Mouse (Mus musculus): ENCODE measurements around the gene Cnp. TPM values are rescaled to one million over a fixed set of nuclear protein-coding genes. Genes with fewer than 3 reads are reported as not detected.

The Cnp gene
- polyA plus RNA-seq, 1 experiment = 10.2 TPM

GRCm38 (mm10) chr11:100626701-100627195 is 52.0 kb downstream of the Cnp start:
- Histone ChIP-seq H3K79me2 (ENCODE audit: control insufficient read depth, insufficient read depth) (peaks cover 14% of the 10 kb centered on the region), H3K79me3 (ENCODE audit: low read depth) (peaks cover 3% of the 10 kb centered on the region), H3ac (ENCODE audit: control insufficient read depth, insufficient read length, low read depth) (no peak overlapping the region), H3K36me3 (ENCODE audit: control insufficient read depth, insufficient read depth) (peaks cover 17% of the 10 kb centered on the region), H3K27me3 (ENCODE audit: control insufficient read depth, insufficient read depth, insufficient read length) (no peaks in the 10 kb centered on the region), H3K4me3 (ENCODE audit: insufficient read depth, poor library complexity, severe bottlenecking) (no peak overlapping the region)
- peak; percentile 80 for TF ChIP-seq CTCF (IDR thresholded peaks at IDR 0.05; ENCODE audit: control insufficient read depth, insufficient read depth, insufficient read length)
- no peak for TF ChIP-seq MYOD1 (IDR thresholded peaks at IDR 0.05; ENCODE audit: control insufficient read depth, insufficient read length, low read depth)
- no peak for TF ChIP-seq USF1 (IDR thresholded peaks at IDR 0.05; ENCODE audit: low read depth)

- Histone ChIP-seq H3K79me2 (ENCODE audit: control insufficient read depth, insufficient read depth) (peaks cover 12% of the 10 kb centered on the region), H3K27me3 (ENCODE audit: control insufficient read depth, insufficient read depth, insufficient read length) (peaks cover 10% of the 10 kb centered on the region), H3ac (ENCODE audit: control insufficient read depth, insufficient read length, low read depth) (no peak overlapping the region), H3K4me3 (ENCODE audit: insufficient read depth, poor library complexity, severe bottlenecking) (no peak overlapping the region), H3K36me3 (ENCODE audit: control insufficient read depth, insufficient read depth) (peaks cover 17% of the 10 kb centered on the region), H3K79me3 (ENCODE audit: low read depth) (no peaks in the 10 kb centered on the region)
- no peak for TF ChIP-seq CTCF (IDR thresholded peaks at IDR 0.05; ENCODE audit: control insufficient read depth, insufficient read depth, insufficient read length)
- no peak for TF ChIP-seq FOSL1 (IDR thresholded peaks at IDR 0.05; ENCODE audit: insufficient read depth, low read length, poor library complexity, severe bottlenecking)
- no peak for TF ChIP-seq MAX (IDR thresholded peaks at IDR 0.05)
- no peak for TF ChIP-seq MYOG (IDR thresholded peaks at IDR 0.05; ENCODE audit: control insufficient read depth, extremely low read depth, insufficient read length)
- no peak for TF ChIP-seq USF1 (IDR thresholded peaks at IDR 0.05; ENCODE audit: low read depth)
- no peak for TF ChIP-seq MYOD1 (IDR thresholded peaks at IDR 0.05; ENCODE audit: control insufficient read depth, insufficient read length, low read depth)
Observed at GRCm38 (mm10) chr11:100628056-100628455, 53.4 kb downstream of the Cnp start.

DNA sequence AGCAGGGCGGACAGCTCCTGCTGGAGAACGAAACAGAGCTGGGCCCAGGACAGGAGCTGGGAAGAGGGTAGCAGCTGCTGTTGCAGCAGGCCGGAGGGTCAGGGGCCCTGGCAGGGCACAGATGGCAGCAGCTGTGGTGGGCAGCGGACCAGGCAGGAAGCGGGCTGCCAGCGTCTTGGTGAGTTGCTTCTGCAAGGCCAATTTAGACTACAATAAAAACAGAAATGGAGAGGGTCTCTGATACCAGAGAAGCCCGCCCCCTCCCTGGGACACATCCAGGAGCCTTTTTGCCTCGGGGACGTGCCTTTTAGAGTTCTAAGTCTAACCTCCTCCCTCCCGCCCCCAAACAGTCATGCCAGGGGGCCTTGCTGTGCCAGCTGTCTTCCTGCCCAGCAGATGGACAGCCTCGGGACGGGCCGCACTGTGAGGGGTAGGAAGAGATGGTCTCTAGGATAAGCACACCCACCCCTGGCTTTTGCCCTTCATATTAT is 54.2 kb downstream of the Cnp start:
- TF ChIP-seq MYOG (IDR thresholded peaks at IDR 0.05; ENCODE audit: control insufficient read depth, extremely low read depth, insufficient read length) (no peak), USF1 (IDR thresholded peaks at IDR 0.05; ENCODE audit: low read depth) (no peak), MYOD1 (IDR thresholded peaks at IDR 0.05; ENCODE audit: control insufficient read depth, insufficient read length, low read depth) (no peak)
- Histone ChIP-seq H3K36me3 (ENCODE audit: control insufficient read depth, insufficient read depth) (peaks cover 17% of the 10 kb centered on the region), H3K27me3 (ENCODE audit: control insufficient read depth, insufficient read depth, insufficient read length) (peaks cover 12% of the 10 kb centered on the region), H3K79me3 (ENCODE audit: low read depth) (no peaks in the 10 kb centered on the region), H3K79me2 (ENCODE audit: control insufficient read depth, insufficient read depth) (peaks cover 4% of the 10 kb centered on the region), H3K4me3 (ENCODE audit: insufficient read depth, poor library complexity, severe bottlenecking) (no peak overlapping the region), H3ac (ENCODE audit: control insufficient read depth, insufficient read length, low read depth) (no peak overlapping the region)

DNA sequence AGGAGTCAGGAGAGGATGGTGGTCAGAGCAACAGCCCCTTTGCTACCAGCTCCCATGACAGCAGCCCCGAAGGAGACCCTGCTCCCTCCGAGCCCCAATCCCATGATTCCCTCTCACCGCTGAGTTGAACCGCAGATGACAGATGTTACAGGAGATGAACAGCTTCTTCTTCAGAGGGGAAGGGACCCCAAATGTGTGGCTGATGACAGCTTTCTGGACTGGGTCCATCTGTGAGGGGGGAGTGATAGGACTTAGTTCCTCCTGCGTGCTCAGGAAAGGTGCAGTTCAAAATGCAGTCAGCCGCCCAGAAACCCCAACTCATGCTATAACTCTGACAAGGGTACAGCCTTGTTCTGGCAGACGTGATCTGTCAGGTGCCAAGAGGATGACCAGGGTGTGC is 59.8 kb downstream of the Cnp start:
- no peaks in the 10 kb centered on the region for H3K79me3 ChIP-seq (ENCODE audit: low read depth)
- no peak overlapping the region for H3ac ChIP-seq (ENCODE audit: control insufficient read depth, insufficient read length, low read depth)
- no peaks in the 10 kb centered on the region for H3K36me3 ChIP-seq (ENCODE audit: control insufficient read depth, insufficient read depth)
- no peaks in the 10 kb centered on the region for H3K79me2 ChIP-seq (ENCODE audit: control insufficient read depth, insufficient read depth)
- H3K27me3 ChIP-seq (ENCODE audit: control insufficient read depth, insufficient read depth, insufficient read length) = peaks cover 53% of the 10 kb centered on the region
- no peak overlapping the region for H3K4me3 ChIP-seq (ENCODE audit: insufficient read depth, poor library complexity, severe bottlenecking)
- TF ChIP-seq MAX (IDR thresholded peaks at IDR 0.05) (no peak), MYOD1 (IDR thresholded peaks at IDR 0.05; ENCODE audit: control insufficient read depth, insufficient read length, low read depth) (no peak), MYOG (IDR thresholded peaks at IDR 0.05; ENCODE audit: control insufficient read depth, extremely low read depth, insufficient read length) (no peak), CEBPB (IDR thresholded peaks at IDR 0.05; ENCODE audit: low read depth) (no peak)

GRCm38 (mm10) chr11:100640159-100640906 is 65.6 kb downstream of the Cnp start:
- Histone ChIP-seq H3K79me3 (ENCODE audit: low read depth) (no peaks in the 10 kb centered on the region), H3K36me3 (ENCODE audit: control insufficient read depth, insufficient read depth) (no peaks in the 10 kb centered on the region), H3K4me3 (ENCODE audit: insufficient read depth, poor library complexity, severe bottlenecking) (no peak overlapping the region), H3ac (ENCODE audit: control insufficient read depth, insufficient read length, low read depth) (no peak overlapping the region), H3K79me2 (ENCODE audit: control insufficient read depth, insufficient read depth) (no peaks in the 10 kb centered on the region), H3K27me3 (ENCODE audit: control insufficient read depth, insufficient read depth, insufficient read length) (peaks cover 69% of the 10 kb centered on the region)
- TF ChIP-seq USF1 (IDR thresholded peaks at IDR 0.05; ENCODE audit: low read depth) (no peak), MYOD1 (IDR thresholded peaks at IDR 0.05; ENCODE audit: control insufficient read depth, insufficient read length, low read depth) (no peak), MAX (IDR thresholded peaks at IDR 0.05) (no peak), MYOG (IDR thresholded peaks at IDR 0.05; ENCODE audit: control insufficient read depth, extremely low read depth, insufficient read length) (no peak), CEBPB (IDR thresholded peaks at IDR 0.05; ENCODE audit: low read depth) (no peak), CTCF (IDR thresholded peaks at IDR 0.05; ENCODE audit: control insufficient read depth, insufficient read depth, insufficient read length) (peak; percentile 32), FOSL1 (IDR thresholded peaks at IDR 0.05; ENCODE audit: insufficient read depth, low read length, poor library complexity, severe bottlenecking) (no peak)

Other genes with a start within 250 kb of the Cnp start
- gene Gast, start 240.5 kb upstream of the Cnp start, polyA plus RNA-seq (2012; fragmentation: generic; extraction: Trizol) = not detected
- 1.9 TPM for gene Hap1, start 218.8 kb upstream of the Cnp start, polyA plus RNA-seq (2012; fragmentation: generic; extraction: Trizol)
- 127 TPM for gene Jup, start 177.1 kb upstream of the Cnp start, polyA plus RNA-seq (2012; fragmentation: generic; extraction: Trizol)
- 185 TPM for gene P3h4, start 160.1 kb upstream of the Cnp start, polyA plus RNA-seq (2012; fragmentation: generic; extraction: Trizol)
- 250 TPM for gene Fkbp10, start 159.2 kb upstream of the Cnp start, polyA plus RNA-seq (2012; fragmentation: generic; extraction: Trizol)
- 83.4 TPM for gene Nt5c3b, start 133.1 kb upstream of the Cnp start, polyA plus RNA-seq (2012; fragmentation: generic; extraction: Trizol)
- 0.12 TPM for gene Klhl10, start 133.0 kb upstream of the Cnp start, polyA plus RNA-seq (2012; fragmentation: generic; extraction: Trizol)
- 4.4 TPM for gene Klhl11, start 102.2 kb upstream of the Cnp start, polyA plus RNA-seq (2012; fragmentation: generic; extraction: Trizol)
- gene Acly, start 46.9 kb upstream of the Cnp start, polyA plus RNA-seq (2012; fragmentation: generic; extraction: Trizol) = 86.6 TPM
- 0.06 TPM for gene Ttc25, start 29.3 kb upstream of the Cnp start, polyA plus RNA-seq (2012; fragmentation: generic; extraction: Trizol)
- 36.1 TPM for gene Nkiras2, start 44.3 kb downstream of the Cnp start, polyA plus RNA-seq (2012; fragmentation: generic; extraction: Trizol)
- gene Dnajc7, start 45.3 kb downstream of the Cnp start, polyA plus RNA-seq (2012; fragmentation: generic; extraction: Trizol) = 89.7 TPM
- not detected for gene Zfp385c, start 117.6 kb downstream of the Cnp start, polyA plus RNA-seq (2012; fragmentation: generic; extraction: Trizol)
- gene Dhx58, start 129.4 kb downstream of the Cnp start, polyA plus RNA-seq (2012; fragmentation: generic; extraction: Trizol) = 0.64 TPM
- 50.3 TPM for gene Kat2a, start 137.6 kb downstream of the Cnp start, polyA plus RNA-seq (2012; fragmentation: generic; extraction: Trizol)
- gene Hspb9, start 138.9 kb downstream of the Cnp start, polyA plus RNA-seq (2012; fragmentation: generic; extraction: Trizol) = 0.68 TPM
- 136 TPM for gene Rab5c, start 163.3 kb downstream of the Cnp start, polyA plus RNA-seq (2012; fragmentation: generic; extraction: Trizol)
- not detected for gene Kcnh4, start 185.0 kb downstream of the Cnp start, polyA plus RNA-seq (2012; fragmentation: generic; extraction: Trizol)
- not detected for gene Hcrt, start 188.0 kb downstream of the Cnp start, polyA plus RNA-seq (2012; fragmentation: generic; extraction: Trizol)
- gene Ghdc, start 196.1 kb downstream of the Cnp start, polyA plus RNA-seq (2012; fragmentation: generic; extraction: Trizol) = 5.5 TPM